Mouse (Mus musculus) limb, embryonic 15.5 days (tissue): ENCODE data around the gene E030018B13Rik. TPM values are rescaled to one million over a fixed set of nuclear protein-coding genes. Genes with fewer than 3 reads are reported as not detected.

Experiments
- ATAC-seq: fragments of 200-750 bp; cut with Nextera tagmentation; 2 replicates; pipeline ENCODE4 v1.8.0; 2017; ENCODE audit warnings: low read depth, moderate TSS enrichment; ENCODE audit not compliant: insufficient number of reproducible peaks, low FRiP score, low TSS enrichment
- H3K27ac ChIP-seq: fragments of 300-500 bp; sonication (generic); 2 replicates; pipeline ENCODE4 v1.5.1; 2015; ENCODE audit warnings: moderate library complexity, mild to moderate bottlenecking, inconsistent platforms
- H3K27me3 ChIP-seq: fragments of 300-500 bp; sonication (generic); 2 replicates; pipeline ENCODE4 v1.6.1; 2015; ENCODE audit warnings: inconsistent platforms
- H3K36me3 ChIP-seq: fragments of 300-500 bp; sonication (generic); 2 replicates; pipeline ENCODE4 v1.6.1; 2015; ENCODE audit warnings: inconsistent platforms
- H3K4me1 ChIP-seq: fragments of 300-500 bp; sonication (generic); 2 replicates; pipeline ENCODE4 v1.6.1; 2015; ENCODE audit warnings: inconsistent platforms
- H3K4me2 ChIP-seq: fragments of 300-500 bp; sonication (generic); 2 replicates; pipeline ENCODE4 v1.6.1; 2015; ENCODE audit warnings: mild to moderate bottlenecking, inconsistent platforms
- H3K4me3 ChIP-seq: fragments of 300-500 bp; sonication (generic); 2 replicates; pipeline ENCODE4 v1.5.1; 2015; ENCODE audit warnings: mild to moderate bottlenecking, inconsistent platforms
- H3K9ac ChIP-seq: fragments of 300-500 bp; sonication (generic); 2 replicates; pipeline ENCODE4 v1.6.1; 2015; ENCODE audit warnings: inconsistent platforms
- H3K9me3 ChIP-seq: fragments of 300-500 bp; sonication (generic); 2 replicates; pipeline ENCODE4 v1.6.1; 2016; ENCODE audit warnings: inconsistent platforms
- WGBS: fragments of 180-500 bp; shearing (Covaris S2); methylation state at CpG from one replicate; pipeline ENCODE4 v1.1.7; 2015; 5-methylcytosine and 5-hydroxymethylcytosine counted together
- polyA plus RNA-seq: library from polyadenylated mRNA; unstranded; fragments of >200 nt; fragmentation: Nextera tagmentation; extraction: Ambion mirVana; gene quantifications from 2 replicates; pipeline ENCODE4 v1.2.1, GENCODE M21; 2015

E030018B13Rik gene
- polyA plus RNA-seq, 1 experiment from 2014 or later, result not detected

GRCm38 (mm10) chr7:63910912-63911311 is 5.7 kb upstream of the E030018B13Rik start:
- Histone ChIP-seq H3K36me3 (no peaks in the 10 kb centered on the region), H3K4me3 (no peak overlapping the region), H3K27me3 (no peaks in the 10 kb centered on the region), H3K9me3 (no peaks in the 10 kb centered on the region), H3K27ac (peak overlapping the region; percentile 68), H3K4me1 (peaks cover 60% of the 10 kb centered on the region), H3K9ac (no peak overlapping the region), H3K4me2 (no peak overlapping the region)
- ATAC-seq, result no peak
- WGBS, result 40% methylated on average over 4 of the region's 4 CpGs

- ATAC-seq, result peak; percentile 41; the same call in 1 of the 2 replicates
- WGBS, result 46% methylated on average over 8 of the region's 8 CpGs
- H3K9ac ChIP-seq, result no peak overlapping the region
- H3K36me3 ChIP-seq, result no peaks in the 10 kb centered on the region
- H3K4me1 ChIP-seq, result peaks cover 59% of the 10 kb centered on the region
- H3K27ac ChIP-seq, result peak overlapping the region; percentile 68
- no peaks in the 10 kb centered on the region for H3K9me3 ChIP-seq
- H3K27me3 ChIP-seq, result no peaks in the 10 kb centered on the region
- H3K4me2 ChIP-seq, result 0 out of 2 replicates have a peak overlapping the region, but pooled peaks have one; percentile 10
- no peak overlapping the region for H3K4me3 ChIP-seq
These were observed 5.0 kb upstream of the E030018B13Rik start for GRCm38 (mm10) chr7:63911383-63912233.

GRCm38 (mm10) chr7:63912234-63912810 is 4.3 kb upstream of the E030018B13Rik start:
- peak overlapping the region; percentile 68 for H3K27ac ChIP-seq
- H3K9ac ChIP-seq, result no peak overlapping the region
- peaks cover 59% of the 10 kb centered on the region for H3K4me1 ChIP-seq
- no peak; the same call in 1 of the 2 replicates for ATAC-seq
- no peaks in the 10 kb centered on the region for H3K9me3 ChIP-seq
- WGBS, result 30% methylated on average over 7 of the region's 7 CpGs
- no peak overlapping the region for H3K4me3 ChIP-seq
- no peaks in the 10 kb centered on the region for H3K27me3 ChIP-seq
- no peaks in the 10 kb centered on the region for H3K36me3 ChIP-seq
- H3K4me2 ChIP-seq, result no peak overlapping the region

GRCm38 (mm10) chr7:63912924-63913723 is 3.5 kb upstream of the E030018B13Rik start:
- Histone ChIP-seq H3K9ac (no peak overlapping the region), H3K27ac (no peak overlapping the region), H3K4me2 (no peak overlapping the region), H3K27me3 (no peaks in the 10 kb centered on the region), H3K4me1 (peaks cover 62% of the 10 kb centered on the region), H3K36me3 (no peaks in the 10 kb centered on the region), H3K9me3 (no peaks in the 10 kb centered on the region), H3K4me3 (no peak overlapping the region)
- 58% methylated on average over 12 of the region's 12 CpGs for WGBS
- ATAC-seq, result no peak

- H3K27ac ChIP-seq, result no peak overlapping the region
- H3K36me3 ChIP-seq, result no peaks in the 10 kb centered on the region
- no peak overlapping the region for H3K4me3 ChIP-seq
- H3K27me3 ChIP-seq, result no peaks in the 10 kb centered on the region
- H3K4me2 ChIP-seq, result no peak overlapping the region
- ATAC-seq, result no peak
- WGBS, result 46% methylated on average over 10 of the region's 10 CpGs
- no peaks in the 10 kb centered on the region for H3K9me3 ChIP-seq
- peaks cover 54% of the 10 kb centered on the region for H3K4me1 ChIP-seq
- no peak overlapping the region for H3K9ac ChIP-seq
These were observed 2.6 kb upstream of the E030018B13Rik start for GRCm38 (mm10) chr7:63913724-63914692.

- Histone ChIP-seq H3K27me3 (no peaks in the 10 kb centered on the region), H3K27ac (no peak overlapping the region), H3K9ac (no peak overlapping the region), H3K4me1 (peaks cover 58% of the 10 kb centered on the region), H3K4me2 (no peak overlapping the region), H3K36me3 (no peaks in the 10 kb centered on the region), H3K4me3 (no peak overlapping the region), H3K9me3 (no peaks in the 10 kb centered on the region)
- WGBS, result 91% methylated on average over 2 of the region's 2 CpGs
- ATAC-seq, result no peak
These were observed 1.8 kb upstream of the E030018B13Rik start for GRCm38 (mm10) chr7:63914891-63915290.

- Histone ChIP-seq H3K36me3 (no peaks in the 10 kb centered on the region), H3K27ac (no peak overlapping the region), H3K4me1 (peaks cover 39% of the 10 kb centered on the region), H3K9ac (no peak overlapping the region), H3K4me3 (no peak overlapping the region), H3K4me2 (no peak overlapping the region), H3K9me3 (no peaks in the 10 kb centered on the region), H3K27me3 (no peaks in the 10 kb centered on the region)
- ATAC-seq, result no peak
- 46% methylated on average over 6 of the region's 6 CpGs for WGBS
These were observed 1.0 kb downstream of the E030018B13Rik start for GRCm38 (mm10) chr7:63917693-63918092.

GRCm38 (mm10) chr7:63918771-63919768 is 2.4 kb downstream of the E030018B13Rik start:
- ATAC-seq, result no peak; the same call in 1 of the 2 replicates
- H3K4me2 ChIP-seq, result no peak overlapping the region
- no peak overlapping the region for H3K4me3 ChIP-seq
- WGBS, result 81% methylated on average over 12 of the region's 12 CpGs
- H3K4me1 ChIP-seq, result peaks cover 32% of the 10 kb centered on the region
- no peak overlapping the region for H3K27ac ChIP-seq
- H3K36me3 ChIP-seq, result no peaks in the 10 kb centered on the region
- no peak overlapping the region for H3K9ac ChIP-seq
- H3K9me3 ChIP-seq, result no peaks in the 10 kb centered on the region
- H3K27me3 ChIP-seq, result no peaks in the 10 kb centered on the region

- H3K4me1 ChIP-seq, result peaks cover 51% of the 10 kb centered on the region
- WGBS, result 73% methylated on average over 8 of the region's 8 CpGs
These were observed 5.4 kb downstream of the E030018B13Rik start for GRCm38 (mm10) chr7:63921909-63922562.

GRCm38 (mm10) chr7:63922571-63922970 is 5.9 kb downstream of the E030018B13Rik start:
- H3K4me1 ChIP-seq, result peaks cover 56% of the 10 kb centered on the region
- no peak overlapping the region for H3K4me2 ChIP-seq
- H3K27me3 ChIP-seq, result no peaks in the 10 kb centered on the region
- H3K36me3 ChIP-seq, result no peaks in the 10 kb centered on the region
- no peak overlapping the region for H3K27ac ChIP-seq
- H3K9me3 ChIP-seq, result no peaks in the 10 kb centered on the region
- H3K4me3 ChIP-seq, result no peak overlapping the region
- no peak for ATAC-seq
- no peak overlapping the region for H3K9ac ChIP-seq
- WGBS, result 63% methylated on average over 2 of the region's 2 CpGs

More at GRCm38 (mm10) chr7:63921909-63922562, 5.4 kb downstream of the E030018B13Rik start:
- no peak overlapping the region for H3K4me3 ChIP-seq
- no peak overlapping the region for H3K27ac ChIP-seq
- no peak for ATAC-seq
- H3K4me2 ChIP-seq, result no peak overlapping the region
- H3K36me3 ChIP-seq, result no peaks in the 10 kb centered on the region
- H3K9ac ChIP-seq, result no peak overlapping the region
- H3K27me3 ChIP-seq, result no peaks in the 10 kb centered on the region
- H3K9me3 ChIP-seq, result no peaks in the 10 kb centered on the region
